Mouse (Mus musculus): ENCODE measurements around the gene Cyp4f40.
"Not testable (repeated sequence)": the region's sequence is repeated elsewhere in the genome, so short reads cannot be mapped to it uniquely, and the experiment has no call there.

Gene Cyp4f40

DNA sequence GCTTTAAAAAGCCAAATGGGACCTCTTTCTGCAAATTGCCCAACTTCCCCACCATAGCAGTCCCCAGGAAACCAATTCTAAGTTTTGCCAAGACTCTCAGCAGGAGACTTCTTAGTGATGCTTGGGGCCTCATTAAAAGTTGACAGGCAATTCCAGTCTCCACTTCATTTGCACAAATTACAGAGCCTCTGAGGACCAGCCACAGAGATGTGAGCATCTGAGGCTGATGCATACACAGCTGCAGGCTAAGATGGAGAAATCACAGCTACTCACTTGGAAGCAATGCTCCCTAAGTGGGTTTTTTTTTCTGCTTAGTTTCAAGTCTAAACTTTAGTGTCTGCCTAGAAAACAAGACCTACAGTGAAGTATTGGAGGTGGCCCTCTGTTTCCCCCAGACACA, 51.8 kb downstream of the Cyp4f40 start:
- DNase-seq (ENCODE audit: low read depth) = not testable (repeated sequence)

DNA sequence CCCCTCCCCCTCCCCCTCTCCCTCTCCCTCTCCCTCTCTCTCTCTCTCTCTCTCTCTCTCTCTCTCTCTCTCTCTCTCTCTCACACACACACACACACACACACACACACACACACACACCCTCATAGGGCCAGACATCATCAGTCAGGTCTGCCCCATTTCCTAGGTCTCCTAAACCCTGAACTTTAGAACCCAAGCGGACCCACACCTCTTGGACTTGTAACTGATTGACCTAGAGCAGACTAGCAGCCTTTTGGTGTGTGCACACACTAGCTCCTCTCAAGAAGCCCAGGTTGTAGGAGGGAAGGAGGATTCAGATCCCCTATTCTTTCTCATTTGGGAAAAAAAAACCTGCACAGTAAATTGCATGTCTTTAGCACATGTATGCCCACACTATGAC, 63.5 kb downstream of the Cyp4f40 start:
- not testable (repeated sequence) for DNase-seq (ENCODE audit: low read depth)

DNA sequence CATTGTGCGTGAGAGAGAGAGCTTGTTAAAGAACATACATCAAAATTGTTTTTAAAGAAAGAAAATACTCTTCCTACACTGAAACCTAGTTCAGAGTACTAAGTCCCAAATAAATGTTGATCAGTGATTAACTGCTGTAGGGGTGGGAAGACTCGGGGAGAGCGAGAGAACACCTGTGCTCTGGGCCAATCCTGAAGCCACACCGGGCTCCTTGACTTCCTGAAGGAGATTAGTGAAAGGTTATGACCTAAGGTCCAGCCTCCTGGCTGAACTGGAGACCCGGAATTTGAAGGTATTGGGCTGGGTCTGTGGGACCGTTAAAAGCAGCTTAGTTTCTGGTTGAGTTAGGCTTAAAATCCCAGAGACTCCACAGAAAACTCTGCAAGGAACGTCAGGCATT, 64.1 kb downstream of the Cyp4f40 start:
- DNase-seq (ENCODE audit: low read depth) = no peak

DNA sequence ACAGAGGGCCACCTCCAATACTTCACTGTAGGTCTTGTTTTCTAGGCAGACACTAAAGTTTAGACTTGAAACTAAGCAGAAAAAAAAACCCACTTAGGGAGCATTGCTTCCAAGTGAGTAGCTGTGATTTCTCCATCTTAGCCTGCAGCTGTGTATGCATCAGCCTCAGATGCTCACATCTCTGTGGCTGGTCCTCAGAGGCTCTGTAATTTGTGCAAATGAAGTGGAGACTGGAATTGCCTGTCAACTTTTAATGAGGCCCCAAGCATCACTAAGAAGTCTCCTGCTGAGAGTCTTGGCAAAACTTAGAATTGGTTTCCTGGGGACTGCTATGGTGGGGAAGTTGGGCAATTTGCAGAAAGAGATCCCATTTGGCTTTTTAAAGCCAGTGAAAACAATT, 67.7 kb downstream of the Cyp4f40 start:
- DNase-seq (ENCODE audit: low read depth) = not testable (repeated sequence)
